ENCODE assay signal across 18 mouse cellular contexts in the genomic region with DNA sequence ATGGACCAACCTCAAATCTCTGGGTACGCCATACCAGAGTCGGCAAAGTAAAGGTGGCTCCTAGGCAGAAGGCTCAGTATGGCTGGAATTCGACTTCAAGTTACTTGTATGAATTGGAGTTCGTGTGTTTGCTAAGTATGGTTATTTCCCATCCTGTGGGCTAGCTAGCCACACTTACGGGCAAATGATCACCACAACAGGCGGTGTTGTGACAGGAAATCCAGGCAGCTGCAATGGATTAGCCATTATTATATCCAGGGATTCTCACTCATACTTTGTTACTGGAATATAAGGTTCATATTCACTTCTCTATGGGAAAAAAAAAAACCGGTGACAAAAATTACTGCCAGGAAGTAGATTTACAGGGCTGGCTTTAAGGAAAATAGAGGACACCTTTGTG.
"Had no signal": no experiment of that assay in that cellular context is flagged by ENCODE, and none has a peak within 500 bp of the region (broad histone marks: within the 10 kb centered on the region; RNA-seq: fewer than 3 reads in every experiment).

No protein-coding gene starts in this region.

- H3K9ac ChIP-seq: liver, postnatal 0 days; lung, embryonic 15.5 days; midbrain, embryonic 13.5 days; midbrain, embryonic 15.5 days; neural tube, embryonic 12.5 days; stomach, embryonic 15.5 days had no signal

- H3K4me2 ChIP-seq: lung, embryonic 15.5 days; midbrain, embryonic 11.5 days; midbrain, embryonic 13.5 days; midbrain, embryonic 15.5 days; neural tube, embryonic 12.5 days; stomach, embryonic 15.5 days had no signal

- H3K4me3 ChIP-seq: lung, embryonic 15.5 days; midbrain, embryonic 13.5 days; midbrain, embryonic 15.5 days; neural tube, embryonic 12.5 days; stomach, embryonic 15.5 days had no signal

- H3K27me3 ChIP-seq: lung, embryonic 15.5 days; megakaryocyte, embryonic 14.5 days; midbrain, embryonic 13.5 days; midbrain, embryonic 15.5 days; neural tube, embryonic 12.5 days; stomach, embryonic 15.5 days had no signal

- ATAC-seq: liver, postnatal 0 days; lung, postnatal 0 days; midbrain, embryonic 13.5 days; midbrain, embryonic 15.5 days had no signal

- H3K36me3 ChIP-seq: midbrain, embryonic 13.5 days; midbrain, embryonic 15.5 days; neural tube, embryonic 12.5 days; stomach, embryonic 15.5 days had no signal

- H3K9me3 ChIP-seq: lung, embryonic 15.5 days; megakaryocyte, embryonic 14.5 days; midbrain, embryonic 13.5 days; midbrain, embryonic 15.5 days; neural tube, embryonic 12.5 days; stomach, embryonic 15.5 days had no signal

- H3K27ac ChIP-seq: lung, embryonic 15.5 days; macrophage; midbrain, embryonic 13.5 days; midbrain, embryonic 15.5 days; neural tube, embryonic 12.5 days; stomach, embryonic 15.5 days; stomach, postnatal 0 days had no signal

- DNase-seq: liver, postnatal 0 days; lung, adult 2 months; lung, postnatal 14 days; lung, postnatal 36 days; right cerebral cortex, postnatal 14 days; thymus, adult 2 months; thymus, postnatal 25 days; thymus, postnatal 4 days had no signal
